Mouse (Mus musculus) spleen, adult 2 months (tissue): ENCODE results near the gene Agbl4.

ENCODE experiments used
- CTCF ChIP-seq: fragments of 200-500 bp; IDR thresholded peaks from 2 replicates; pipeline ENCODE4 v1.5.1; 2011; ENCODE audit warnings: mild to moderate bottlenecking, inconsistent platforms; ENCODE audit not compliant: insufficient read depth, insufficient read length, insufficient replicate concordance; ENCODE audit errors: extremely low read depth
- POLR2A ChIP-seq: fragments of 200-500 bp; IDR thresholded peaks from 2 replicates; pipeline ENCODE4 v1.6.1; 2011; ENCODE audit warnings: low read depth, low read length, inconsistent platforms

DNA sequence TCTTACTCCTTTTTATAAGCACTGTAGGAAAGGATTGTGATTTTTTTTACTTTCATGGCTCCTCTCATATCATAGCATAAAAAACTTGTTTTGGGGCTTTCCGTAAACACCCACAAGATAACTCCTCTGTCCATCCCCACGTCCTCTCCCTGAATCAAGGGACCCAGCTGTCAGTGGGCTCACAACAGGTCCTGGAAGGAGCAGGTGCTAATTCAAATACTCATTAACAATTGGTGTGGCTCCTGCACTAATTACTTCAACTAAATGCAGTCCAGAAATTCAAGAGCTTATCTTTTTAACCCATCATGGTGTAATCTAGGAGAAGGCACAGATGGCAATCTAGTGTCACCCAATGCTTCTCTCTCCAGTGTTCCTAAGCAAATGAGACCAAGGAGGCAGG is 36.9 kb upstream of the Agbl4 start:
- TF ChIP-seq CTCF = no peak
- no peak for TF ChIP-seq POLR2A
